Mouse (Mus musculus): ENCODE data around the gene Snrpb. TPM values are rescaled to one million over a fixed set of nuclear protein-coding genes. Genes with fewer than 3 reads are reported as not detected.

Snrpb gene
- polyA plus RNA-seq (2012; rRNA removed), result 170 and 204 TPM in 2 replicates

DNA sequence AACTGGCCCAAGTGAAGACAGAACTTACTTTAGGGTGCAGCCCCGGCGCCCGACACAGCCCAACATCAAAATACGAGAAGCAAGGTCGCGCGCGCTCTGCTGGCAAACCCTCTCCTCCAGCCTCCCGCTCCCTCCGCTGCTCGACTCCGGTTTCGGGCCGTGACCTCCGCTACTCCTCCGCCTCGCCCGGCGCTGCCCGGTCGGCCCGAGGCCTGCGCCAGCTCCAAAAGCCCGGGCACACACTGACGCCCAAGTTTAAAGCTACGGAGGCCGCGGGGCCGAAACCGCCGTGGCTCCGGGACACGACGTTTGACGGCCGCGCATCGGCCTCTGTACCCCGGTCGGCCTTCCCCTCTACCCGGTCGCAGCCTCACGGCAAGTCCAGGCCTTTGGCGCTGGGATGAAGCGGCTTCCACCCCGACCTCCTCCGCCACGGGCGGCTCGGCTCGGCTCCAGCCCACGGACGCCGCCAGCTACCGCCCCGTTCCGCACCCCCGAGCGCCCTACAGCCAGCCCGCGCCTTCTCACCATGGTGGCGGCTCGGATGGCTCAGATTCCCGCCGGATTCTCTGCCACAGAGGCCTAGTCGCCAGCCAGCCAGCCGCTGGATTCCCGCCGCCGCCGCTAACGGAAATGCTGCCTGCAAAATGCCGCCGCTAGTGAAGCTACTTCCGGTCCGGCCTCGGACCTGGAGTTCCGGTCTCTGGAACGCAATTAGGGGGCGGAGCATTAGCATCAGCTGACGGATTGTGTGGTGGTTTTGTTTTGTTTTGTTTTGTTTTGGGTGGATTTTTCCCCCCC is at the start of gene Snrpb:
Gene Snrpb (minus strand): TSS at position 698 of the 801 bp plus-strand sequence.

DNA sequence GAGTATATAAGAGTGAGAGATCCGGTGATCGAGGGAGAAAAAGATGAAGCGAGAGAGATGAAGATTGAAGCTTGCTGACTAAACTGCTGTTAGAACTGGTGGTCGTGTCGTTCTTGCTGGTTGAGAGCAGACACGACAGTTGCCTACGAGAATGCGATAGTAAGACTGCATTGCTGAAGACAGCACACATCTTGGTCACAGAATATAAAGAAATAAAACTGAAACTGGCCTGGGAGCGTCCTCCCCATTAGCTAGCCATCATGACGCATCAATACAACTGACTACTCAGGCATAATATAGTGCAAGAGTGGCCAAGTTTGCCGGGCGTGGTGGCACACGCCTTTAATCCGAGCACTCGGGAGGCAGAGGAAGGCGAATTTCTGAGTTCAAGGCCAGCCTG is 15.7 kb upstream of the Snrpb start, which contains the start of gene Tmc2:
Gene Tmc2 (plus strand): TSS at position 301 of the 400 bp plus-strand sequence.

Other genes with a start within 250 kb of the Snrpb start
- gene Tgm3, start 167.1 kb downstream of the Snrpb start, polyA plus RNA-seq (2012; rRNA removed), result 16.1 and 19.4 TPM in 2 replicates
- not detected in 2 replicates for gene Tgm6, start 67.0 kb downstream of the Snrpb start, polyA plus RNA-seq (2012; rRNA removed)
- not detected in 2 replicates for gene Tmc2, start 15.8 kb upstream of the Snrpb start, polyA plus RNA-seq (2012; rRNA removed)
- 14.7 and 23.9 TPM in 2 replicates for gene Nop56, start 95.0 kb upstream of the Snrpb start, polyA plus RNA-seq (2012; rRNA removed)
- 100 and 129 TPM in 2 replicates for gene Idh3b, start 105.1 kb upstream of the Snrpb start, polyA plus RNA-seq (2012; rRNA removed)
- 2.0 and 2.2 TPM in 2 replicates for gene Ebf4, start 115.8 kb upstream of the Snrpb start, polyA plus RNA-seq (2012; rRNA removed)
- gene Cpxm1, start 218.2 kb upstream of the Snrpb start, polyA plus RNA-seq (2012; rRNA removed), result 2.8 and 2.9 TPM in 2 replicates
- gene Gm28372, start 225.8 kb upstream of the Snrpb start, polyA plus RNA-seq (2012; rRNA removed), result not detected in 2 replicates
- gene 1700020A23Rik, start 225.9 kb upstream of the Snrpb start, polyA plus RNA-seq (2012; rRNA removed), result not detected in 2 replicates
- not detected in 2 replicates for gene Tmem239, start 227.1 kb upstream of the Snrpb start, polyA plus RNA-seq (2012; rRNA removed)
- gene Vps16, start 244.9 kb upstream of the Snrpb start, polyA plus RNA-seq (2012; rRNA removed), result 16.4 and 21.5 TPM in 2 replicates
- gene Pced1a, start 245.3 kb upstream of the Snrpb start, polyA plus RNA-seq (2012; rRNA removed), result 9.5 and 9.6 TPM in 2 replicates

Data from stomach, adult 2 months (tissue).